Mouse (Mus musculus) spleen, adult 12 weeks (tissue): Measurements from ENCODE around the gene Pnmal2.

Source experiments
- DNase-seq: peaks from one replicate; pipeline ENCODE4 v3.0.0; 2022; ENCODE audit warnings: low spot score

The Pnmal2 gene

GRCm38 (mm10) chr7:16982859-16983568 is 38.5 kb downstream of the Pnmal2 start, which contains the start of gene Gm42372:
Gene Gm42372, plus strand, starts transcription at chr7:16983086.
- peak; percentile 31 for DNase-seq

- no peak for DNase-seq
Observed at GRCm38 (mm10) chr7:16987541-16988149, 43.2 kb downstream of the Pnmal2 start.

- DNase-seq: no peak
Observed at GRCm38 (mm10) chr7:16988405-16988804, 43.9 kb downstream of the Pnmal2 start.

GRCm38 (mm10) chr7:16990006-16990744 is 45.7 kb downstream of the Pnmal2 start:
- no peak for DNase-seq

GRCm38 (mm10) chr7:16991681-16992450 is 47.4 kb downstream of the Pnmal2 start:
- DNase-seq: no peak

- DNase-seq: no peak
Observed at GRCm38 (mm10) chr7:16992451-16992807, 47.9 kb downstream of the Pnmal2 start, which contains the start of gene Ccdc8. Gene Ccdc8, plus strand, starts transcription at chr7:16992708.

- DNase-seq: no peak
Observed at GRCm38 (mm10) chr7:16993651-16994399, 49.3 kb downstream of the Pnmal2 start.

GRCm38 (mm10) chr7:16994400-16994799 is 49.9 kb downstream of the Pnmal2 start:
- DNase-seq: no peak

- DNase-seq: no peak
Observed at GRCm38 (mm10) chr7:16995345-16995744, 50.9 kb downstream of the Pnmal2 start.
